Mouse (Mus musculus): ENCODE measurements around the gene Slc11a1.
"Not testable (repeated sequence)": the region's sequence is repeated elsewhere in the genome, so short reads cannot be mapped to it uniquely, and the experiment has no call there.

Gene Slc11a1

GRCm38 (mm10) chr1:74374980-74375379 is at the start of gene Slc11a1:
Gene Slc11a1, plus strand, starts transcription at chr1:74375195.
- DNase-seq (ENCODE audit: low read depth, low spot score): no peak

GRCm38 (mm10) chr1:74326916-74327315 is 48.1 kb upstream of the Slc11a1 start:
- not testable (repeated sequence) for DNase-seq (ENCODE audit: low read depth, low spot score)

DNA sequence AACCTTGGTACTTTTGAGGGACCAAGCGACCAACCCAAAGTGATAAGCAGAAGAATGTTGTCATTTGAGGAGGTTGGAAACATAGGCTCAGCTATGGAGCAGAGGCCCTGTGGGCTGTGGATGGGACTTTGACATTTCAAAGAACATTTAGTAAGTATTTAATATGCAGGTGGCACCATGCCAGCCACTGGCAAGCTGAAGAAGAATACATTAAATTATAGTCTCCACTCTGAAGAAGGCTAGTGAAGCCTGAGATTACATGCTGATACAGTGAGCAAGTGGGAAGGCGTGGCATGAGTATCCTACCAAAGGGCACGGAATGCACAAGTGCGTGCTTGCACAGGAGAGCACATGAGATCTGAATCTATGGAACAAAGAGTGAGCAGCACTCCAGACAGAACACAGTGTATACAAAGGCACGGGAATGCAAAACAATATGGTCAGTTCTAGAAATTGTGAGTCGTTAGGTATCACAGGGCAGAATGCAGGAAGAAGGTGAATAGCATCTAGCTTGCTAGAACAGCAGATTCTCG is 45.0 kb upstream of the Slc11a1 start:
- no peak for DNase-seq (ENCODE audit: low read depth, low spot score)

DNA sequence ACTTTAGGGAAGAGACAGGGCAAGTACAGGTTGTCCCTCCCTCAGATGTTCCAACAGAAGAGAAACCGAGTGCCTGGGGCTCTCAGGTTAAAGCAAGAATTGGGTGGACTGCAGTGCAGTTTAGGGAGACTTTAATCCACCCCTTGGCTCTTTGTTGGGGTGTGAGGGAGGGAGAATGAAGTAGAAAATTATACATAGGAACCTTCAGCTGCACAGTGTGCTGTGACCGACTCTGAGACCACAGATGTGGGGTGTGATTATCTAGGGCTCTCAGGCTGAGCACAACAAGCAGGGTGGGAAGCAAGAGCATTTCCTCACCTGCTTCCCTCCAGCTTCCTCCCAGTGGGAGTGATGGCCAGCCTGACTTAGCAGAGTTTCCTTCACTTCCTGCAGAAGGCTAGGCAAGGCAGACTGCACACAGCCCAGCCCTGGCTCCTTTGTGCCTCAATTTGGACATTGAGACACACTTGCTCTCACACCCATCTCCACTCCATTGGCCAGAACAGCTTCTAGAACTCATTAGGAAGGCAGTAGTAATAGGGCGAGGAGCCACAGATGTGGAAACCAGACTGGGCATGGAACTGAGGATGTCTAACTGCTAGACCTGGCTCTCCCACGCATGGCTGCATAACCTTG is 43.8 kb upstream of the Slc11a1 start:
- no peak for DNase-seq (ENCODE audit: low read depth, low spot score)

DNA sequence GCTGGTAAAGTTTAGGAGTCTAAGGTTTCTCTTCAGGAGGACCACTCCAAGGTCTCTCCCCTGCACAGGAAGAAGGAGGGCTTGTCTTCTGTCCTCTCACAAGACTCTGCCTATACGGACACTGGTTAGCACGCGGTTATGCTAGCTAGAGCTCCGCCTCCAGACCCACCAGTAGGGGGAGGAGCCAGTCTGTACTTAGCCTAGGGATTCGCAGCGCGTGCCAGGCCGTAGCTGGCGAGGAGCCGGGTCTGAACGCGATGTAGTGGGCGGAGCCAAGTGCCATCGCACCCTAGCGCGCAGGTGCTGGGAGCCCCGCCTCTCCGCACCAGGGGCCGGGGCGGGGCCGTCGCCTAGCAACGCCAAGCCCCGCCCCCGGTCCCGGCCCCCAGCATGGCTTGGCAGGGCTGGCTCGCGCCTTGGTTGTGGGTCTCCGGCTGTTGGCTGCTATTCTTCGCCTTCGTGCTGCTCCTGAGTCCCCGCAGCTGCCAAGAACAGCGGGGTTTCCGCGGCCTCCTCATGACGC is 42.7 kb upstream of the Slc11a1 start:
- peak; percentile 97 for DNase-seq (ENCODE audit: low read depth, low spot score)

- DNase-seq (ENCODE audit: low read depth, low spot score): no peak
Measured at GRCm38 (mm10) chr1:74332930-74333329, 42.1 kb upstream of the Slc11a1 start.

- no peak for DNase-seq (ENCODE audit: low read depth, low spot score)
Measured at GRCm38 (mm10) chr1:74334607-74335006, 40.4 kb upstream of the Slc11a1 start.

DNA sequence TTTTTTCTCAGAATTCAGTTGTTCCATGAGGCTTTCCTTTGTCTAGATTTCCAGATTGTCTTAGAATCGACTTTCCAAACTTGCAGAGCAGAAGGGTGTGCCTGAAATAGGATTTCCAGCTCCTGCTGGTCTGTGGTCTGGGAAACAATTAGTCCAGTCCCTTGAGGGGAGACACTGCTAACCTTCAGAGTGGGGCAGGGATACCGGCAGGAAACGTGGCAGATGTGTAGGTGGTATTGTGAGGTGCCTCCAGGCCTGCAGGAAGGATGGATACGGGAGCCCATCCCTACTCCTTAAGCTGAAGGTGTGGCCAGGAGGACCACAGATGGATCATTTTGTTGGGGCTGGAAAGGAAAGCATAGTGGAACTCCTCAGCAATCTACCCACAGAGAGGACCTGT is 40.0 kb upstream of the Slc11a1 start:
- DNase-seq (ENCODE audit: low read depth, low spot score): no peak

GRCm38 (mm10) chr1:74335436-74336170 is 39.4 kb upstream of the Slc11a1 start:
- no peak for DNase-seq (ENCODE audit: low read depth, low spot score)

GRCm38 (mm10) chr1:74337241-74337771 is 37.7 kb upstream of the Slc11a1 start:
- no peak for DNase-seq (ENCODE audit: low read depth, low spot score)

DNA sequence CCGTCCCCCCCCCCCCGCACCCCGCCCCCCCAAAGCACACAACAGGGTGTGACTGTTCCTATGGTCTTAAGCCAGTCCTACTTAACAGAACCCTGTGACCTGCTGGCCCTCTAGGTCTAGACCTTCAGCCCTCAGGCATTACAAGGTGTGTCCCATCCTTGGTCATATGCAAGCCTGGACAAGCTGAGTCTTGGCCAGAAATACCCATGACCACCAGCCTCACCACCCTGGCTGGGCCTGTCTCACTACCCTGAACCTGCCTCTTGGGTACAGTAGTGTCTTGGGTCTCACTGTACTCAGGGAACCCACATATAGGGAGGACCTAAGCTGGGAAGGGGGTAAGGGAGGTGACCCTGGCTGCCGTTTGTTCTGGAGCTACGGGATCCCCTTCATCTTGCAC is 37.0 kb upstream of the Slc11a1 start:
- no peak for DNase-seq (ENCODE audit: low read depth, low spot score)

DNA sequence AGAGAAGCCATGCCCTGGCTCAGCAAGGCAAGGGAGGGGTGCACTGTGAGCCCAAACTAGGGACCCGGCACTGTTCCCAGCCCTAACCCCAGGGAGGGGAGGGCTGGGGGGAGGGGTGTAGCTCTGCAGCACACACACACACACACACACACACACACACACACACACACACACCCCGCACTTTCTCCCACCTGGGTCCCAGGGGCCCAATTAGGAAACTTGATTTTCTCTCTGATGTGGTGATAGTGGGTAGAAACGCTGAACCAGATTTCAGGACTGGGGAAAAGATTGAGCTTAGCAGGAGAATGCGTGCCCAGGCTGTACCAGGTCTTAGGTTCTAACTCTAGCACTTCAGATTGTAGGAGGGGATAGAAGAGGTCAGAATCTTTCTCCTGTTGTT is 36.4 kb upstream of the Slc11a1 start:
- no peak for DNase-seq (ENCODE audit: low read depth, low spot score)

DNA sequence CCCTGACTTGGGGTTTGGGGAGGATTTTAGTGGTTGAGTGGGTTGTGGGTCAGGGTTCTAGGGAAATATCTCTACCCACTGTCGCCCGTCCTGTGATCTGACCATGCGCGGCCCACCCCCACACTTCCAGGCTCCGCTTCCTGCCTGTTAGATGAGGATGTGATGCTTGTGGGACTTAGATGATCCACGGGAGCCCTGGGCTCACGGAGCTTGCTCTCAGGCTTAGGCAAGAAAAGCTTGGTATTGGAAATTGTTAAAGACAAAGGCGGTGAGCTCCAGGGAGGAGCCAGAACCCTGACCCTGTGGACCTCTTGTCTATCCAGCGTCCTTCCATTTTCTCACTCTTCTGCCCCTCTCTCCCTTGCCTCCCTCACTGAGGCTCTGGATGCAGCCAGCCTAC is 35.1 kb upstream of the Slc11a1 start:
- no peak for DNase-seq (ENCODE audit: low read depth, low spot score)

- DNase-seq (ENCODE audit: low read depth, low spot score): no peak
Measured at GRCm38 (mm10) chr1:74340361-74340764, 34.6 kb upstream of the Slc11a1 start.

DNA sequence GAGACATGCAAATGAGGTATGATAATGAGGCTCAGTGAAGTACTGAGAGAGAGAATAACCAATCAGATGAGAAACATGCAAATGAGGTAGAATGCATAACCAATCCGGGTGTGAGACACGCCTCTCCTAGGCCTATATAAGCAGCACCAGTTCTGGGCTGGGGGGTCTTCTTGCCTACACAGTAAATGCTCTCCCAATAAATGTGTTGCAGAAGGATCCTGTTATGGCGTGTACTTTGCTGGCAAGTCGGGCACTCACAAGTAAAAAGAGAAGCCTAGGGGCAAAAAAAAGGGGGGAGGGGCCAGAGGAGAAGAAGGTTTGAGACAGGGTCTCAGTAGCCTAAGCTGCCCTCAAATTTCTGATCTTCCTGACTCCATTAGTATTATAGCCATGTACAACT is 34.0 kb upstream of the Slc11a1 start:
- DNase-seq (ENCODE audit: low read depth, low spot score): not testable (repeated sequence)

- DNase-seq (ENCODE audit: low read depth, low spot score): no peak
Measured at GRCm38 (mm10) chr1:74341898-74342297, 33.1 kb upstream of the Slc11a1 start.

DNA sequence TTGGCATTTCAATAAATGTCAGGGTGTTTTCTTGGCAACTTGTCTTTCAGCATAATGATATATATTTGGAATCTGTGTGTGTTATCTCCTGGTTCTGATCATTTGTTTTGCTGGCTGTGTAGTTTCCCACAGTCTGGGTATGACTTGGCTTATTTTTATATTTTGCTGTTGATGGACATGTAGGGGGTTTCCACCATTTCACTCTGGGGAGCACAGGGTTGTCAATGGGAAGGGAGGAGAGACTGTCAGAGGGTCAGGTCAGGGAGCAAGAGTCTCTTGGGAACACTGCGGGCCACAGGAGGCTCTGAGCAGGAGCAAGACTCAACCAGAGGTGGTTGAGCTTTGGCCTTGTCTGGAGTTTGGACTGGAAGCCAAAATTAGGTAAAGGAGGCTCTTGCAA is 32.7 kb upstream of the Slc11a1 start:
- DNase-seq (ENCODE audit: low read depth, low spot score): no peak

GRCm38 (mm10) chr1:74343161-74343560 is 31.8 kb upstream of the Slc11a1 start:
- no peak for DNase-seq (ENCODE audit: low read depth, low spot score)

- no peak for DNase-seq (ENCODE audit: low read depth, low spot score)
Measured at GRCm38 (mm10) chr1:74344163-74344916, 30.7 kb upstream of the Slc11a1 start.

DNA sequence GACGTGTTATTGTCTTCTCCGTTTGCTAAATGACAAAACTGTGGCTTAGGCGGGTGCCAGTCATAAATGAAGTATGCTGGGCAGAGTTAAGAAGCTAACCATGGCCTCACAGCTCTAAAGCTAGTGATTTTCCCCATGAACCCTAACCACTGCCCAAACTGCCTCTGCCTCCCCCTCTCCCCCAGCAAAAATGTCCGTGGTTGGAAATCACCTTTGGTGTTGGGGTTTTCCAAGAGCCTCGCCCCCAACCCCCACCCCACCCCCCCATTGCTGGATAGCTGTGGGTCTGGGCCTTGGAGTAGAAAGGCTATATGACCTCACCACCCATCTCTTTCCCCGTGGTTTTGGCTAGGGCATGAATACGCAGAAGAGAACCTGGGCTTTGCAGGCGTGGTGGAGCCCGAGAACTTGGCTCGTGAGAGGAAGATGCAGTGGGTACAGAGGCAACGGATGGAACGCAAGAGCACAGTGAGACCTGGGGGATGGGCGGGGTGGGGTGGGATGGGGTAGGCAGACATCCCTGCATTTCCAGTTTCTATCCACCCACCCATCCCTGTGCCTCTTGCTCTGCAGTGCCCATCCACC is 23.7 kb upstream of the Slc11a1 start:
- no peak for DNase-seq (ENCODE audit: low read depth, low spot score)

DNA sequence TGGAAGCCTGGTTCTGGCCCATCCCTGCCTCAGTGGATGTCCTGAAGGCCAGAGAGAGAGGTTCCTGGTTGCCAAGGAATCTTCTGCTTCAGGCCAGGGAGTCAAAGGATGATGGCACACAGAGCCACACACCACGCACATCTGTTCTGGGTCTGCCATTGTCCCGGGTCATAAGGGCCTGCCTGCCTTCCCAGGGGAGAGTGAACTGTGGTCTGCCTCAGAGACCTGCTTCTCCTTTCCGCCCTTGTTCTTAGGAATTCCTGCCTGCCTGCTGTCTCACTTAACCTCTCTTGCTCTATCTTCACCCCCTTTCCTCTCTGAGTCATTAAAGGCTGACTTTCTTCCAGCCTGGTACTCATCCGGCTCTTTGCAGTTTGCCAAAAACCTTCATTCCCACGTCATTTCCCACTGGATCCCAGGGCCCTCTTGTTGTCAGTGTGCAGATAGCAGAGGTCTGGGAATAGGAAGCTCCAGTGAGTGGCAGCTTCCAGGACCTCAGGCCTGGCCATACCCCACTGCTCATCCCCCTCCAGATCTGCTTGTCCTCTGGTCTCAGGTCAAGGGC is 22.4 kb upstream of the Slc11a1 start:
- DNase-seq (ENCODE audit: low read depth, low spot score): no peak
